Mouse (Mus musculus): ENCODE data around the gene Sprn. TPM values are rescaled to one million over a fixed set of nuclear protein-coding genes. Genes with fewer than 3 reads are reported as not detected.

Sprn gene
- polyA plus RNA-seq, 1 experiment from 2014 or later = 1.6 TPM

DNA sequence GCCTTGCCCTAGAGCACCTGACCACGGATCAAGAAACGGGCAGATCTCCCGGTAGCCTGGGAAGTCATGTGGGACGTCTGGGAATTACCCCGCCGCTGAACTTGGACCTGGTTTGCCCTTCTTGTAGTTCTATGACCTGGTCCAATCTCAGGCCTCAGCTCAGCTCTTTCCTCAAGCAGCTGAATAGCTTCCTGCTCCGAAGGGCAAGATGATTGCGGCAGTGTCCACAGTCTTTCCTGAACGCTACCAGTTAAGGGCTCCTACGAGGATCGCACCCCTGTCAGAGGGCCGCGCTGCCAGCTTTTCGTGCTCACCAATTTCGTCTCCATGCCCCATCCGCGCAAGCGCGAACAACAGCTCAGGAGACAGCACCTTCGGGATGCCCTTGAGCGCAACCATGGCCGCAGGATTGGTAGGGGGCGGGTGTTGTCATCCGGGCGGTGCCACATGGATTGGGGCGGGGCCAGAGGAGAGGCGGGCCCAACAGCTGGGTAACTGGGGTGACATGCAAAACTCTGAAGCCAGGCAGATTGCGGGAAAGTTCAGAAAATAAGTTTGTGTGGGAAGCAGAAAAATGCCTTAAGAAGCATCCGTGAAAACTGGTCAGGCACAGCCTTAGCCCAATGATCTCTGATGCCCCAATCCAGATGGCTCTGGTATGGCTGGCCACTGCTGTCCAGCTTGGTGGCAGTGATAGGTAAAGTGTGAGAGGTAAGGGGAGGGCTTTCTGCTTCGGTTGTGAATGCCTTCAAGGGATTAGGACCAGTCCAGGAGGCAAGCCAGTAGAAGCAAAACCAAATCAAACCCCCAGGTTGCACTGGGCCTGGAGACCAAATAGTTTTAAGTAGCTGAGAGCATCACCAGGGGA, 52.5 kb downstream of the Sprn start, which contains the start of gene Fuom:
Gene Fuom (minus strand): TSS at position 449 of the 868 bp plus-strand sequence.
- under 1% methylated on average over 26 of the region's 30 CpGs for WGBS
- no peak within 1 kb of the TSS for H3K27ac ChIP-seq (replicated peaks; ENCODE audit: low read depth, low read length)

GRCm38 (mm10) chr7:140101498-140101897, 53.2 kb downstream of the Sprn start:
- Histone ChIP-seq H3K4me2 (ENCODE audit: low read depth, low read length) (peak overlapping the region; percentile 76), H3K27me3 (replicated peaks; ENCODE audit: control insufficient read depth, insufficient read depth, low read length) (no peaks in the 10 kb centered on the region), H3K4me3 (ENCODE audit: low read depth, low read length) (peak overlapping the region; percentile 48), H3K9me3 (ENCODE audit: control insufficient read depth, low read length) (no peaks in the 10 kb centered on the region), H3K9ac (ENCODE audit: low read depth, low read length) (peak overlapping the region; percentile 67), H3K36me3 (ENCODE audit: control insufficient read depth, insufficient read depth, low read length) (peaks cover 17% of the 10 kb centered on the region), H3K4me1 (ENCODE audit: control insufficient read depth, insufficient read depth, low read length) (peaks cover 5% of the 10 kb centered on the region; the same call in 1 of the 2 replicates), H3K27ac (replicated peaks; ENCODE audit: low read depth, low read length) (no peak overlapping the region)
- DNase-seq (ENCODE audit: low spot score) = no peak
- 74% methylated on average over 10 of the region's 10 CpGs for WGBS
- ATAC-seq (ENCODE audit: low read depth) = 0 out of 2 replicates have a peak, but pooled peaks have one; percentile 16

More for the DNA sequence above, 52.5 kb downstream of the Sprn start, which contains the start of gene Fuom:
- no peaks in the 10 kb centered on the region for H3K27me3 ChIP-seq (replicated peaks; ENCODE audit: control insufficient read depth, insufficient read depth, low read length)
- peak within 1 kb of the TSS; percentile 76 for H3K4me2 ChIP-seq (ENCODE audit: low read depth, low read length)
- peak within 1 kb of the TSS; percentile 48 for H3K4me3 ChIP-seq (ENCODE audit: low read depth, low read length)
- ATAC-seq (ENCODE audit: low read depth) (peak; percentile 94), DNase-seq (ENCODE audit: low spot score) (peak; percentile 89)
- peaks cover 22% of the 10 kb centered on the region for H3K36me3 ChIP-seq (ENCODE audit: control insufficient read depth, insufficient read depth, low read length)
- H3K9ac ChIP-seq (ENCODE audit: low read depth, low read length) = peak within 1 kb of the TSS; percentile 67
- H3K4me1 ChIP-seq (ENCODE audit: control insufficient read depth, insufficient read depth, low read length) = peaks cover 5% of the 10 kb centered on the region; the same call in 1 of the 2 replicates
- no peaks in the 10 kb centered on the region for H3K9me3 ChIP-seq (ENCODE audit: control insufficient read depth, low read length)

Other genes starting within 250 kb of the Sprn start
- gene Utf1, start 211.1 kb downstream of the Sprn start, polyA plus RNA-seq (2014; fragmentation: Nextera tagmentation; extraction: Ambion mirVana) = 0.22 TPM in 1 of 2 replicates, not detected in the other
- 0.48 and 2.4 TPM in 2 replicates for gene 6430531B16Rik, start 176.1 kb downstream of the Sprn start, polyA plus RNA-seq (2014; fragmentation: Nextera tagmentation; extraction: Ambion mirVana)
- gene Adam8, start 162.3 kb downstream of the Sprn start, polyA plus RNA-seq (2014; fragmentation: Nextera tagmentation; extraction: Ambion mirVana) = 1.5 and 2.4 TPM in 2 replicates
- 31.1 and 31.4 TPM in 2 replicates for gene Zfp511, start 118.5 kb downstream of the Sprn start, polyA plus RNA-seq (2014; fragmentation: Nextera tagmentation; extraction: Ambion mirVana)
- gene Tubgcp2, start 118.2 kb downstream of the Sprn start, polyA plus RNA-seq (2014; fragmentation: Nextera tagmentation; extraction: Ambion mirVana) = 46.2 and 58.5 TPM in 2 replicates
- gene Msx3, start 105.8 kb downstream of the Sprn start, polyA plus RNA-seq (2014; fragmentation: Nextera tagmentation; extraction: Ambion mirVana) = not detected in 2 replicates
- gene Caly, start 72.3 kb downstream of the Sprn start, polyA plus RNA-seq (2014; fragmentation: Nextera tagmentation; extraction: Ambion mirVana) = 3.4 and 3.6 TPM in 2 replicates
- gene Prap1, start 61.5 kb downstream of the Sprn start, polyA plus RNA-seq (2014; fragmentation: Nextera tagmentation; extraction: Ambion mirVana) = 0.60 TPM in 1 of 2 replicates, not detected in the other
- 26.0 and 29.4 TPM in 2 replicates for gene Fuom, start 52.4 kb downstream of the Sprn start, polyA plus RNA-seq (2014; fragmentation: Nextera tagmentation; extraction: Ambion mirVana)
- gene Paox, start 39.1 kb downstream of the Sprn start, polyA plus RNA-seq (2014; fragmentation: Nextera tagmentation; extraction: Ambion mirVana) = 16.7 and 17.8 TPM in 2 replicates
- gene Echs1, start 38.4 kb downstream of the Sprn start, polyA plus RNA-seq (2014; fragmentation: Nextera tagmentation; extraction: Ambion mirVana) = 136 and 146 TPM in 2 replicates
- gene Mtg1, start 17.3 kb downstream of the Sprn start, polyA plus RNA-seq (2014; fragmentation: Nextera tagmentation; extraction: Ambion mirVana) = 25.0 and 25.4 TPM in 2 replicates
- gene Olfr522, start 9.9 kb upstream of the Sprn start, polyA plus RNA-seq (2014; fragmentation: Nextera tagmentation; extraction: Ambion mirVana) = not detected in 2 replicates
- 0.20 and 0.22 TPM in 2 replicates for gene Olfr523, start 18.3 kb upstream of the Sprn start, polyA plus RNA-seq (2014; fragmentation: Nextera tagmentation; extraction: Ambion mirVana)
- 0.25 TPM in 1 of 2 replicates, not detected in the other for gene Olfr524, start 51.1 kb upstream of the Sprn start, polyA plus RNA-seq (2014; fragmentation: Nextera tagmentation; extraction: Ambion mirVana)
- 0.06 TPM in 1 of 2 replicates, not detected in the other for gene Cd163l1, start 63.4 kb upstream of the Sprn start, polyA plus RNA-seq (2014; fragmentation: Nextera tagmentation; extraction: Ambion mirVana)
- gene 5830411N06Rik, start 92.4 kb upstream of the Sprn start, polyA plus RNA-seq (2014; fragmentation: Nextera tagmentation; extraction: Ambion mirVana) = not detected in 2 replicates
- not detected in 2 replicates for gene Olfr525, start 166.0 kb upstream of the Sprn start, polyA plus RNA-seq (2014; fragmentation: Nextera tagmentation; extraction: Ambion mirVana)
- not detected in 2 replicates for gene Olfr527, start 179.1 kb upstream of the Sprn start, polyA plus RNA-seq (2014; fragmentation: Nextera tagmentation; extraction: Ambion mirVana)
- not detected in 2 replicates for gene Olfr60, start 206.8 kb upstream of the Sprn start, polyA plus RNA-seq (2014; fragmentation: Nextera tagmentation; extraction: Ambion mirVana)
- gene Olfr530, start 221.5 kb upstream of the Sprn start, polyA plus RNA-seq (2014; fragmentation: Nextera tagmentation; extraction: Ambion mirVana) = not detected in 2 replicates
- not detected in 2 replicates for gene Olfr531, start 248.0 kb upstream of the Sprn start, polyA plus RNA-seq (2014; fragmentation: Nextera tagmentation; extraction: Ambion mirVana)